Mouse (Mus musculus) stomach, postnatal 0 days (tissue): ENCODE measurements at regions not wholly inside any gene's neighbourhood (a gene's known extent, or its start where the extent isn't known, plus 50 kb on each side); places are given as distances from the start of the nearest gene placed in this dataset.

Experiments
- CTCF ChIP-seq: IDR thresholded peaks from 2 replicates; pipeline ENCODE4 v1.5.1; 2016; ENCODE audit warnings: antibody characterized with exemption, low read depth, mild to moderate bottlenecking, moderate library complexity
- EP300 ChIP-seq: optimal IDR thresholded peaks from 2 replicates; pipeline ENCODE3; 2016; ENCODE audit warnings: antibody characterized with exemption

DNA sequence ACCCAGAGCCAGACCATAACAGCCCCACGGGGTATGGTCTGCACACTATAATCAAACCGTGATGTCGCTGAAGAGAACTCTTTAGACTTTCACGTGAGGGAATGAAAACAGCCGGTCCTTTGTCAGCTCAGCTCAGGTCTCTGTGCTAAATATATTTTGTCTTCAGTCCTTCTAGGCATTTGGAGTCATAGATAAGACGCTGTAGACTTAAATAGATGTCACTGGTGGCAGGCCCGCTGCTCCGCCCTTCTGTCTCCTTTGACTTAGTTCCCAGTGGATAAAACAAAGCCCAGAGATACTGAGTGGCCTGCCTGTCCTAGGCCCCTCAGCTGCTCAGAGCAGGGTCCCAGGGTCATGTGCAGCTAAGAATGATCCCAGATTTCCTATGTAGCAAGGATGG, 57.2 kb upstream of the Pim1 start:
- no peak for TF ChIP-seq CTCF
- no peak for TF ChIP-seq EP300
